Comparison of ENCODE assay signal across 24 mouse cellular contexts in the genomic region with DNA sequence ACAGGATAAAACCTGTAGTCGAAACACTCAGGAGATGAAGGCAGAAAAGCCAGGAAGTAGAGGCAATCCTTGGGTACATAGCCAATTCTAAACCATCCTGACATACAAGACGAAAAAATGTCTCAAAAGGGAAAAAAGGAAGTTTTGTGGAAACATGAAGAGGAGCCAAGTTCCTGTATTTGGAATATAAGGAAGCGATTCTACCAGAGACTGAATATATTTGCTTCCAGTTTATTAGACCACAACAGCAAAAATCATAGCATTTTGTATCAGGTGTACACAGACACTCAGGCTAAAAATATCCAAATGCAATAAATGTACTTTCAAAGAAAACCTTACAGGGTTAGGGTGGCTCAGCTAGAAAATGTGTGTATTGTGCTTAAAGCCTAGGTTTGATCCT. TPM values are rescaled to one million over a fixed set of nuclear protein-coding genes. Genes with fewer than 3 reads are reported as not detected.
DNase-seq lines count a peak whose midpoint lies in the region; ATAC-seq and TF ChIP-seq lines count a peak whose summit lies in the region.
"Had no signal": no experiment of that assay in that cellular context is flagged by ENCODE, and none has a peak within 500 bp of the region (broad histone marks: within the 10 kb centered on the region; RNA-seq: fewer than 3 reads in every experiment).

No protein-coding gene starts in this region.

- TF ChIP-seq POLR2A in bone marrow macrophage, adult 2 months (IDR thresholded peaks at IDR 0.05; ENCODE audit: borderline replicate concordance, low read depth, low read length): no peak

- H3K4me3 ChIP-seq in bone marrow macrophage, adult 2 months (ENCODE audit: insufficient read depth, low read length): no peak overlapping the region
- no peak overlapping the region for H3K4me3 ChIP-seq in brown adipose tissue, adult 24 weeks (ENCODE audit: insufficient read depth, low read depth, low read length)
- H3K4me3 ChIP-seq in macrophage (ENCODE audit: inconsistent target): no peak overlapping the region
- H3K4me3 ChIP-seq: embryonic facial prominence, embryonic 13.5 days; embryonic facial prominence, embryonic 15.5 days; erythroblast, embryonic 14.5 days; forebrain, embryonic 10.5 days; forebrain, embryonic 12.5 days; forebrain, embryonic 15.5 days had no signal

- peaks cover 49% of the 10 kb centered on the region for H3K4me1 ChIP-seq in bone marrow macrophage, adult 2 months (ENCODE audit: control insufficient read depth, insufficient read depth, low read length)
- H3K4me1 ChIP-seq in brown adipose tissue, adult 24 weeks (ENCODE audit: control insufficient read depth, insufficient read depth, insufficient read length, low read length): no peaks in the 10 kb centered on the region
- H3K4me1 ChIP-seq: embryonic facial prominence, embryonic 13.5 days; embryonic facial prominence, embryonic 15.5 days; forebrain, embryonic 10.5 days; forebrain, embryonic 12.5 days; forebrain, embryonic 15.5 days had no signal

- DNase-seq in thymus, postnatal 14 days: no peak
- no peak for DNase-seq in heart, postnatal 14 days
- DNase-seq in heart, postnatal 25 days (ENCODE audit: low spot score): no peak
- DNase-seq: adrenal gland, adult 2 months; adrenal gland, postnatal 10 days; adrenal gland, postnatal 25 days; cerebellum, adult 11 months; cerebellum, adult 18-20 months; cerebellum, adult 8-10 months; cerebellum, adult 9-11 months; cerebellum, postnatal 14 days; cerebellum, postnatal 36 days; embryo, embryonic 11 days; forebrain, postnatal 0 days had no signal

- 32% methylated on average over 3 of the region's 3 CpGs for WGBS in macrophage (ENCODE audit: missing documents)

- peak; percentile 57 for ATAC-seq in megakaryocyte progenitor cell, adult 5-6 weeks (replicated peaks; ENCODE audit: poor library complexity)
- ATAC-seq: forebrain, embryonic 15.5 days; forebrain, postnatal 0 days had no signal

- peak overlapping the region; percentile 98 for H3K27ac ChIP-seq in bone marrow macrophage, adult 2 months (ENCODE audit: insufficient read depth, low read depth, low read length)
- 0 out of 2 replicates have a peak overlapping the region, but pooled peaks have one; percentile 4 for H3K27ac ChIP-seq in brown adipose tissue, adult 24 weeks (replicated peaks; ENCODE audit: low read depth, low read length)
- peak overlapping the region; percentile 77 for H3K27ac ChIP-seq in macrophage
- H3K27ac ChIP-seq: embryonic facial prominence, embryonic 13.5 days; embryonic facial prominence, embryonic 15.5 days; forebrain, embryonic 10.5 days; forebrain, embryonic 12.5 days; forebrain, embryonic 15.5 days had no signal

- peaks cover 27% of the 10 kb centered on the region for H3K79me2 ChIP-seq in macrophage (ENCODE audit: inconsistent target)

- intact Hi-C loops in heart, postnatal 14 days (cut with DNase I): no loop called here
- intact Hi-C loops in heart, postnatal 25 days (cut with DNase I): no loop called here

- no peaks in the 10 kb centered on the region for H3K36me3 ChIP-seq in macrophage (ENCODE audit: inconsistent target)
- H3K36me3 ChIP-seq: forebrain, embryonic 15.5 days had no signal

- TF ChIP-seq CTCF in bone marrow macrophage, adult 2 months (IDR thresholded peaks at IDR 0.05; ENCODE audit: low read depth, low read length): no peak

RNA-seq across cellular contexts. Expression of a gene that starts 7.9 kb away (rescaled TPM):
- polyA plus RNA-seq in bone marrow macrophage, adult 2 months (2012; ENCODE audit: insufficient read depth, insufficient read length, missing spikeins): 39.3 and 42.1 TPM in 2 replicates
- 6.8 and 8.9 TPM in 2 replicates for polyA plus RNA-seq in brown adipose tissue, adult 24 weeks (2012; ENCODE audit: insufficient read depth, insufficient read length, missing spikeins)
- total RNA-seq in macrophage (2018; cell fraction: chromatin; rRNA removed): 100 to 1,000 TPM in 24 of 26 experiments, 10 to 100 TPM in 2; 91.5 to 291 (median 245) TPM
- total RNA-seq in macrophage (2018; cell fraction: cytosol; rRNA removed): 10 to 100 TPM; 16.3 to 48.2 (median 39.4) TPM
- 100 to 1,000 TPM in 17 of 26 experiments, 10 to 100 TPM in 9; 66.2 to 231 (median 132) TPM for total RNA-seq in macrophage (2018; cell fraction: nucleus; rRNA removed)
- polyA plus RNA-seq in macrophage (2018): 15.3 to 18.7 TPM (median 18.4 TPM) in 3 replicates
- total RNA-seq in megakaryocyte progenitor cell, adult 5-6 weeks (2015): 38.7 and 50.0 TPM in 2 replicates
- total RNA-seq in megakaryocyte progenitor cell, adult 5-6 weeks (2017): 31.4 and 34.8 TPM in 2 replicates
- 10 to 100 TPM; 26.1 to 26.4 TPM for total RNA-seq in heart, postnatal 14 days (2021)
- 10 to 100 TPM; 17.0 to 20.4 TPM for total RNA-seq in heart, postnatal 25 days (2021)

RNA-seq across cellular contexts. Expression of a gene that starts 53.8 kb away (rescaled TPM):
- polyA plus RNA-seq in bone marrow macrophage, adult 2 months (2012; ENCODE audit: insufficient read depth, insufficient read length, missing spikeins): 22.0 and 24.7 TPM in 2 replicates
- polyA plus RNA-seq in brown adipose tissue, adult 24 weeks (2012; ENCODE audit: insufficient read depth, insufficient read length, missing spikeins): 2.2 and 2.4 TPM in 2 replicates
- total RNA-seq in macrophage (2018; cell fraction: chromatin; rRNA removed): 100 to 1,000 TPM in 6 of 26 experiments, 10 to 100 TPM in 17, 1 to 10 TPM in 3; 7.0 to 251 (median 56.0) TPM
- total RNA-seq in macrophage (2018; cell fraction: cytosol; rRNA removed): 10 to 100 TPM in 14 of 26 experiments, 1 to 10 TPM in 12; 8.8 to 42.4 (median 15.7) TPM
- 100 to 1,000 TPM in 1 of 26 experiments, 10 to 100 TPM in 22, 1 to 10 TPM in 3; 6.1 to 117 (median 44.0) TPM for total RNA-seq in macrophage (2018; cell fraction: nucleus; rRNA removed)
- polyA plus RNA-seq in macrophage (2018): 3.7 to 7.5 TPM (median 5.0 TPM) in 3 replicates
- 2.0 and 2.2 TPM in 2 replicates for total RNA-seq in megakaryocyte progenitor cell, adult 5-6 weeks (2015)
- 1.4 and 1.6 TPM in 2 replicates for total RNA-seq in megakaryocyte progenitor cell, adult 5-6 weeks (2017)
- total RNA-seq in heart, postnatal 14 days (2021): 1 to 10 TPM; 4.4 to 5.3 TPM
- total RNA-seq in heart, postnatal 25 days (2021): 1 to 10 TPM; 3.8 to 4.4 TPM

Comparison
In these comparisons a context has a peak if more than half of its experiments do, and no peak if none do; other contexts are left out.
1. H3K27ac ChIP-seq: peak in every context shown above with its lines; median percentile 98 in bone marrow macrophage, adult 2 months; 77 in macrophage; 4 in brown adipose tissue, adult 24 weeks.